Mouse (Mus musculus): ENCODE data around the gene Ccr3.

DNA sequence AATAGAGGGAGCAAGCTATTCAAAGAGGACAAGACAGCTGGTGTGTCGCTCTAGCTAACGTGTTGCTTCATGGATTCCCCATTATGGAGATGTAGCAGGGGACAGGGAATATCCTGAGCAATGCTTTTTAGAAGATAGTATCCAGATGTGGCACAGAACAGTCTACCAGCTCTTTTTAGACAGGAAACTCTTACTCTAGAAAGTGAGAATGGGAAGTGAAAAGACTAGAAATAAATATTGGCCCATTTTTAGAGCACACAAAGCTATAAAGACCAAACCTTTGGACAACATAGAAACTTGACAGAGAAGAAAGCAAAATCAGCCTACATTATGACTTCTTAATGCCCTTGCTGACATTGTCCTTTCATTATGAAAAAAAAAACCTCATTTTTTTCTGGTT is 46.1 kb upstream of the Ccr3 start:
- TF ChIP-seq CTCF (IDR thresholded peaks at IDR 0.05; ENCODE audit: extremely low read depth, insufficient read depth, low read length) (no peak), POLR2A (IDR thresholded peaks at IDR 0.05; ENCODE audit: extremely low read depth, insufficient read depth, low read length) (no peak)

Data from cortical plate, adult 2 months (tissue).